Mouse (Mus musculus) right cerebral cortex, postnatal 36 days (tissue): ENCODE results near the gene Hps6.
A peak's percentile ranks its signal among the peaks of the same experiment; 100 is the strongest.
"Not testable (repeated sequence)": the region's sequence is repeated elsewhere in the genome, so short reads cannot be mapped to it uniquely, and the experiment has no call there.

ENCODE experiments used
- DNase-seq, 2 experiments: peaks; one replicate each; pipeline ENCODE4 v3.0.0; 2022; ENCODE audit warnings: low spot score in 2 of 2, mixed read lengths in 1 of 2

Hps6 gene

DNA sequence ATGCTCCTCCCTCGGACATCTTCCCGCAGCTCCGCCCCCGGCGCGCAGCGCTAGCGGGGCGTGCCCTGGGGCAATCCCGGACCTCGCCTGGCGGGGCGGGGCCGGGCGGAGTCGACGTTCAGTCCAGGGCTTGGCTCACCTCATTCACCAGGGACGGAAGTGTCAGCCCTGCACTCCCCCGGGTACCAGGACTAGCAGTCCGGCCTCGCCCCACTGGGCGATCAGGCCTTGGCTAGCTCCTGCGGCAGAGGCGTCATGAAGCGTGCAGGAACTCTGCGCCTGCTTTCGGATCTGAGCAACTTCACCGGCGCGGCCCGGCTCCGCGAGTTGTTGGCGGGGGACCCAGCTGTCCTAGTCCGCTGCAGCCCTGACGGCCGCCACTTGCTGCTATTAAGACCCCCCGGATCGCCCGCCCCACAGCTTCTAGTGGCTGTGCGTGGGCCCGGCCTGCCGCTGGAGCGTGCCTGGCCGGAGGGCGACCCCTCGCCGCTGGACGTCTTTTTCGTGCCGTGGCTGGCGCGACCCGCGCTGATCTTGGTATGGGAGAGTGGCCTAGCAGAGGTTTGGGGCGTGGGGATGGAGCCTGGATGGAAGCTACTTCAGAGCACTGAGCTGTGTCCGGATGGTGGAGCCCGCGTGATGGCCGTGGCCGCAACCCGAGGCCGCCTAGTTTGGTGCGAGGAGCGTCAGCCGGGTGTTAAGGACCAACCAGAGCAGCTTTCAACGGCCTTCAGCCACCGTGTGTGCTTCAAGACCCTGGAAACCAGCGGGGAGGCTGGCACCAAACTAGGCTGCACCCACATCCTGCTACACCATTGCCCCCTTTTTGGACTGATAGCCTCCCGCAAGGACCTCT lies at the start of gene Hps6:
TSS of gene Hps6 (plus strand) at position 138 of the 856 bp plus-strand sequence.
- DNase-seq = peak; percentile 39 to 50

DNA sequence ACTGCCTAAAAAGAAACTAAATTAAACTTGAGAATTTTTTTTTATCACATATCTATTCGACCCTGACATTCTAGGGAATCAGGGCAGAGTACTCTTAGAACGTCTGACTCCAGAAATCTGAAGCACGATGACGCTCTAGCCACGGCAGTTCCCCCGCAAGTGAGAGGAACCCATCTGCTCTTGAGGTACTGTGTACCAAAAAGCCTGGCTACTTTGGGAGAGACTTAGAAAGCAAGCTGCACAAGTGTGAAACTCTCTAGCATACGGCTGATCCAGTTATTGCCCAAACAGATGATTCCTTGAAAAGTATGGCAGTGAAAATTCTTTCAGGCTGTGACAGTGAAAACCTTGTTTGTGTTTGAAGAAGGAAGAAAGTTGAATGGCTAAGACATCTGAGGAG lies 46.6 kb upstream of the Hps6 start:
- DNase-seq = peak; percentile 56 to 80

DNA sequence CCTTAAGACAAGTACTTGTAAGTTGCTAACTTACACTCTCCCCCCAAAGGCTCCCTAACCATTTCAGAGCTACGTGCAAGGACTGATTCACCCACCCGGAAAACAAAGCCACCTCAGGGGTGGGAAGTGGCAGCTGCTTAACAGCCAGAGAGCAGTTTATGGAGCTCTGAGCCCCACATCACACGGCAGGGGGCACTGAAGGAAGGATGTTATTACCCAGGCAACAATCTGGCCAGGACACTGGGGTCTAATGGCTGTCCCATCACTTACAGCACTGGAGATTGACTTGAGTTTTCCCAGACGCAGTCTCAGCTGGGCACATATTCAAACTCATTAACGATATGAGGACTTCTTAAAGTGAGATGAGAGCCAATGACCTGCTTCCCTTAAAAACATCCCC lies 42.5 kb upstream of the Hps6 start:
- no peak for DNase-seq

DNA sequence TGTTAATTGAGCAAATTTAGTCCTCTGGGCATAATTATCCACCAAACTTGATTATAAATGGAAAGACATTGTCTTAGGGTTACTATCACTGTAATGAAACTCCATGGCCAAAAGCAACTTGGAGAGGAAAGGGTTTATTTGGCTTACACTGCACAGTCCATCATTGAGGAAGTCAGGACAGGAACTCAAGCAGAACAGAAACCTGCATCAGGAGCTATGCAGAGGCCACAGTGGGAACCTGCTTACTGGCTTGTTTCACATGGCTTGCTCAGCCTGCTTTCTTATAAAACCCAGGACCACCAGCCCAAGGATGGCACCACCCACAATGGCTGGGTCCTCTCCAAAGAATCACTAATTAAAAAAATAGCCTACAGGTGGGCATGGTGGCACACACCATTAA lies 18.9 kb upstream of the Hps6 start:
- DNase-seq = no peak

DNA sequence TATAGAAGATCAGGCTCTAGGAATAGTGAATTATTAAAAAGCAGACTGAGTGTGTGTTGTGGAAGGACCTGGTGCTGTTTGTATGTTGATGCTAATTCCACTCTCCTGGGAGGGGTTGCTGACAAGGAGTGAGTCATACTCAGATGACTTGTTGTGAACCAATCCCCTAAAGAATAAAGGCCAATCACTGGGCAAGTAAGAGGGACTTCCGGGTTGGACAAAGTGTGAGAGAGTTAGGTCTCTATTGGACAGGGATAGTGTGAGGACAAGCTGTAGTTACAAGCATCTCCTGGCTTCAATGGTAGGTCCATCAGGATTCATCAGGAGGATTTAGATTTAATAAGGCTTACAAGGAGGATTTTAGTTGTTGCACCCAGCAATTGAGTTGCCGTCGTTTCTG lies 15.1 kb upstream of the Hps6 start:
- no peak for DNase-seq

DNA sequence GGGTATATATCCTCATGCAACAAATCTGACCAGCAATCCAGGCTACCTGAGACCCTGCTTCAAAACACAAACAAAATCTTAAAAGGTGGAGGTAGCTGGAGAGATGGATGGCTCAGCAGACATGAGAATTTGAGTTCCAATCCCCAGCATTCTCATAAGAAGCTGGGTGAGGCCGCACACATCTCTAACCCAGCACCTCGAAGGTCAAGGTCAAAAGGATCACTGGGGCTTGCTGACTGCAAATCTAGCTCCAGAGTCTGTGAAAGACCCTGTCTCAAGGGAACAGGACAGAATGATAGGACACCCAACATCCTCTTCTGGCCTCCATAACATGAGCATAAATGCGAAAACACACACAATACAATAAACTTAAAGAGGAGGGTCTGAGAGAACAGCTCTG lies 12.1 kb upstream of the Hps6 start:
- DNase-seq = no peak

DNA sequence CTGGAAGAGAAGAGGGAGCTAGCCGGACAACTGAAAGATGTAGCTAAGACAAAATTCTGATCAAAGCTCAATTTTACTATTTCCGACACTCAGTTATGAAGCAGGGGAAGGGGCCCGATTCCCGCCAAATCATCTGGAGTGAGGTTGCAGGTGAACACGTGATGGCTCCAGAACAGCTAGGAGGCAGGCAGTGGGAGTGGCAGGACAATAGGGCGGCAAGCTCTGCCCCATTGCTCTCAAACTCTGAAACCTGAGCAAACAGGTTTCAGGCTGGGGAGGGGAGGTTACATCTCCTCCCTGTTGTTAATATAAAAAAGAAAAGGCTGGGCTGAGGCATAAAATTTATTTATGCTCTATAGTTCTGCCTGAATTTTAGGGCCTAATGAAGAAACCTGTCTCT lies 9.9 kb upstream of the Hps6 start:
- DNase-seq = not testable (repeated sequence)

DNA sequence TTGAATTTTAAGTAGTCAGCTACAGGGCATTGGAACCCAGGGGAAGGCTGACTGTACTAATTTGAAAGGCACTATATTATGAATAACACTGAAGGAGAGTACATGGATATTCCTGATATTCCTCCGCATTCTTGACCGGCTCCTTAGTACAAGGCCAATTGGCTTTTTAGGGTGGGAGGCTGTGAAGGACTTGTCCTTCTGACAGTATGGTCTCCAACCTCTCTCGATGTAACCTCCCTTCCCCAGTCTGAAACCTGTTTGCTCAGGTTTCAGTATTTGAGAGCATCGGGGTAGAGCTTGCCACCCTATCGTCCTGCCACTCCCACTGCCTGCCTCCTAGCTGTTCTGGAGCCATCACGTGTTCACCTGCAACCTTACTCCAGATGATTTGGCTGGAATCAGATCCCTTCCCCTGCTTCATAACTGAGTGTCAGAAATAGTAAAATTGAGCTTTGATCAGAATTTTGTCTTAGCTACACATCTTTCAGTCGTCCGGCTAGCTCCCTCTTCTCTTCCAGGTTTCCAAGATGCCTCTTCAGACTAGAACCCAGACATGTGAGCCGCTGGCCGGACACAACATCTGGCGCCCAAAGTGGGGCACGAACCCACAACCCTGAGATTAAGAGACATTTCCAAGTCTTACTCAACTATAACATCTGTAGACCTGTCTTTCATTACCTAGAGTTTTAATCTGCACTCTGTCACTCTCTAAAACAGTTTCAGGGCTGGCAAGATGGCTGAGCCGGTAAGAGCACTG lies 9.1 kb upstream of the Hps6 start:
- no peak for DNase-seq

DNA sequence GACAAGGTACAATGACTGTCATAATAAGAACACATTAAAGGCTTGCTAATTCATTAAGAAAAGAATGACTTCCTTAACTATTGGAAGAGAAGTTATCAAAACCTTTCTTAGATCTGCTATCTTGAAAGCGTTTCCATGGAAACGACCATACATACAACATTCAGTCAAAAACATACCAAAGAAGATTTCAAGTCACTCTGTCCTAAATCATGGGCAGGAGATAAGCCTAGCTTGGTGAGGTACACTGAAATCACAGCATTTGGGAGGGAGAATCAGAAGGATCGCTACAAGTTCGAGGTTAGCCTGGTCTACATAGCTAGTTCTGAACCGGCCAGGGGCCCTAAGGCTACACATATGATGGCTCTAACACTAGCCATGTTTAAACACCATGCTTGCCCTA lies 5.9 kb upstream of the Hps6 start:
- no peak for DNase-seq

DNA sequence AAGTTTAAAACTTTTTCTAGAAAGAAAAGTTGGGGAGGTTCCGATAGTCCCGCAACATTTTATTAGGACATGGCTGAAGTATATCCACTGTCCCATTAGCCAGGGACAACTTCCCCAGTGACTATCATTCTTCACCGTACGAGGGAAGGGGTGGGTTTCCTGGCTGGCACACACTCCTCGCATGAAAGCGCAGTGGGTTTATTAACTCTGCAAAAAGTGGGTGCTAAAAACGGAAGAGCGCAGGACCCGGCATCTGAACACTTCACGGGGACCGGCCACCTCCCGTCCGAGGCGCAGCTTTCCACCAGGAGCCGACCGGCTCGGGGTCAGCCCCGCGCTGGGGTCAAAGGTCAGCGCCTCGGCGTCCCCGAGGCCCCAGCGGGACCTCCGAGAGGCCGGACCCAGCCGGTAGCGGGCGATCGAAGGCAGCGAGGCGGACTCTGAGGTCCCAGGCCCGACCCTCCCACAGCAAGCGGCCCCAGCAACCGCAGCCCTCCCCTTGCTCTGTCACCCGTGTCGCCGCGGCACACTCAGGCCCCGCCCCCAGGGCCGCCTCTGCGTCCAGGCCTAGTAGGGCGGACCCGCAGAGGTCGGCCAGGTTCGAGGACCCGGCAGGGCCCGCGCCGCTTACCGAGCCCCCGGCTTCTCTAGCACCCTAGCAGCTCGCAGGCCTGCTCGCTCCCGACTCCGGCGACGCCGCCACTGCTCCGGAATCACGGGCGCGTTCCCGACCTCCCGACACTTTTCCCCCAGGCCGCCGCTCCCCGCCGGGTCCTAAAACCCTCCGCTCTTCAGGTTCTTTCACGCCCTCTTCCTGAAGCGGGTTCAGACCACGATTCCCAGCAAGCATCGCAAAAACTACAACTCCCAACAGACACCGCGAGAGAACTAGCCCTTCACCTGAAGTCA lies 5.3 kb upstream of the Hps6 start, which contains the start of gene Armh3:
TSS of gene Armh3 (minus strand) at position 704 of the 909 bp plus-strand sequence.
- peak; percentile 90 to 94 for DNase-seq

DNA sequence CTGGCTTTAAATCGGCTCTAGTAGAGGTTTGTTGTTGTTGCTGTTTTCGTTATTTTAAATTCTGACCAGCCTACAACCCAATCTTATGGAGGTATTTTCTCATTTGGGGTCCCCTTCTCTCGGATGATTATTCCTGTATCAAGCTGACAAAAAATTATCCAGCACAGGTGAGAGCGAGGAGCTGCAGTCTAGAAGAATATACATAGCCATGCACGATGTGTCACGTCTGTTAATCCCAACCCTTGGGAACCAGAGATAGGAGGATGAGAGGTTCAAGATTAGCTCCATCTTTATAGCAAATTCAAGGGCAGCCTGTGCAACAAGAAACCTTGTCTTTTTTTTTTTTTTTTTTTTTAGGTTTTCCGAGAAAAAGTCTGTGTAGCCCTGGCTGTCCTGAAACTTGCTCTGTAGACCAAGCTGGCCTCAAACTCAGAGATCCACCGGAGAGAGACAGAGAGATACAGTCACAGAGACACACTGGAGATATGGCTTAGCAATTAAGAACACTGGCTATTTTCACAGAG lies 4.6 kb upstream of the Hps6 start:
- no peak for DNase-seq

DNA sequence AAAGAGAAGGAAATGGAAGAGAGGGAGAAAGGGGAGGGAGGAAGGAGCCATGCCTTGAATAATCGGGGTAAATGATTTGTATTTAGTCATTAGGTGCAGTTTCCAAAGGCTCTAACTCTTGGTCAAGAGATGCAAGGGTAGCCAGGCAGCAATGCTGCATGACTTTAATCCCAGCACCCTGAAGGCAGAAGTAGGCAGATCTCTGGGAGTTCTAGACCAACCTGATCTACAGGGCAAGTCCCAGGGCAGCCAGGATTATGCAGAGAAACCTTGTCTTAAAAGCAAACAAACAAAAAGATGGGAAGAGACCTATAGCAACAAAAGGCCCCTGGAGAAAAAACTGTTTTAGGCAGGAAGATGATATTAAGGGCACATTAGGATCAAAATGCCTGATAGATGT lies 3.9 kb upstream of the Hps6 start:
- no peak for DNase-seq

DNA sequence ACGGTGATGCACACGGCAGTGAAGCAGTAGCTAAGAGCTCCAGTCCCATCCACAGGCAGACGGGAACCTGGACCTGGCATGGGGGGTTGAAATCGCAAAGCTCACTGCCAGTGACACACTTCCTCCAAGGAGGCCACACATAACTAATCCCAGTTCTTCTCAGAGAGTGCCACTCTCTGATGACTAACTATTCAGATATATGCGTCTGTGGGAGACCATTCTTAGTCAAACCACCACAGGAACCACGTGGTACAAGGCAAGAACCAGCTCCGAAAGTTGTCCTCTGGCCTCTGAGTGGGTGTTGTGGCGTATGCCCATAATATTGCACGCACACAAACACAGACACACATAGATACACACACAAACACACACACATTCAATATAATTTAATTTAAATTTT lies 1.0 kb upstream of the Hps6 start:
- DNase-seq = no peak

DNA sequence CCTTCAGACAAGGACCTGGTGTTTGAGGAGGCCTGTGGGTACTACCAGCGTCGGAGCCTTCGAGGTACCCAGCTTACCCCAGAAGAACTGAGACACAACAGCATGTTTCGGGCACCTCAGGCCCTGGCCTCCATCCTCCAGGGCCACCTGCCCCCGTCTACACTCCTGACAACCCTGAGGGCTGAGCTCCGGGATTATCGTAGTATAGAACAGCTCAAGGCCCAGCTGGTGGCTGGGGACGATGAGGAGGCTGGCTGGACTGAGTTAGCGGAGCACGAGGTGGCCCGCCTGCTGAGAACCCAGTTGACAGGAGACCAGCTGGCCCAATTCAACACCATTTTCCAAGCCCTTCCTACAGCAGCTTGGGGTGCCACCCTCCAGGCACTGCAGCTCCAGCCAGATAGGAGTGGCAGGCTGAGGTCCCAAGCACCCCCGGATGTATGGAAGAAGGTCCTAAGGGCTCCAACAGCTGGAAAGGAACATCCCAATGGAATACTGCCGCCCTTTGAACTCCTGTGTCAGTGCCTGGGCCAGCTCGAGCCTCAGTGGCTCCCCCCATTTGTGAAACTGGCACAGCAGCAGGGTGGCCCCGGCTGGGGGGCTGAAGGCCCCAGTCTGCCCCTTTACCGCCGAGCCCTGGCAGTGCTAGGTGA lies 1.6 kb downstream of the Hps6 start:
- DNase-seq = no peak

DNA sequence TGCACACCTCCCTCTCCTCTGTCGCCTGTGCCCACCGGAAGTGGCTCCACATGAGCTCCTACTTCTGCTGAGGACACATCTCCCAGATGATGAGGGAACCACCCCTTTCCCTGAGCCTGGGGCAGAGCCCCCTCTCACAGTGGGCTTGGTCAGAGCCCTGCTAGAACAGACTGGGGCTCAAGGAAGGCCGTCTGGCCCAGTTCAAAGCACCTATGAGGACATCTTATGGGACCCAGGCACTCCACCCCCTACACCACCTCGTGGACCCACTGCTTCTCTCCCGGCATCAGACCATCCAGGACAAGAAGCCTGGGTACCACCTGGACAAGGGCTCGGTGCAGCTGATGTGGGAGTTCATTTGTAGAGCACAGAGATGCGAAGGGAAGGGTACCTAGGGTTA lies 2.4 kb downstream of the Hps6 start:
- no peak for DNase-seq

DNA sequence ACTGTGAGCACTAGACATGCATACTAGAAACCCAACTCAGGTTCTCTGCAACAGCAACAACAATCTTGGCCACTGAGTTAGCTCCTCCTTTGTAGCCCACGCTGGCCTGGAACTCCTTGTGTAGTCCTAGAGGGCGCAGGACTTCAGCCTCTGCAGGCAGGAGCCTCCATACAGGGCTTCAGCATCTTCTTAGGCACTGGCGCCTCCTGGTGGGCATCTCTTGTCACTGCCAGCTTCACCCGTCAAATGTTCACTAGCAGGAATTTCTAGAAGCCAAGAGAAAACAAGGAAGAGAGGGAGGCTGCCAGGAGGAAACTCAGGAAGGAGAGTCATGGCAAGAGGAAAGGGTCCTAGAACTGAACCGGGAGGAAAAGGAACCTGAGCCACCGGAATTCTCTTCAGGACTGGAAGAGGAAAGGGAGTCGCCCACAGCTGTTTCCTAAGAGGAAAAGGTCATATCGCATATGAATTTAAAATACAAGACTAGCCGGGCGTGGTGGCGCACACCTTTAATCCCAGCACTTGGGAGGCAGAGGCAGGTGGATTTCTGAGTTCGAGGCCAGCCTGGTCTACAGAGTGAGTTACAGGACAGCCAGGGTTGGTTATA lies 11.4 kb downstream of the Hps6 start:
- DNase-seq = peak; percentile 70 to 76

DNA sequence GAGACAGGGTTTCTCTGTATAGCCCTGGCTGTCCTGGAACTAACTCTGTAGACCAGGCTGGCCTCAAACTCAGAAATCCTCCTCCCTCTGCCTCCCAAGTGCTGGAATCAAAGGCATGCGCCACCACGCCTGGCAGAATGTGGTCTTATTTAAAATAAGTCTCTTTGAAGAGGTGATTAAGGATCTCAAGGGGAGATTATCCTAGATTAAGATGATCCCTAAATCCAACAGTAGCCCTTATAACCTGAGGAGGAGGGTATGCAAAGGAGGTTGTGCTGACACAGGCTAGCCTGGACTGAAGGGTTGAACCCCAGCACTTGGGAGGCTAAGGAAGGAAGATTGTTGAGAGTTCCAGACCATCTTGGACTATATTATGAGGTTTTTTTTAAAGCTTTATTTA lies 12.7 kb downstream of the Hps6 start:
- DNase-seq = no peak

DNA sequence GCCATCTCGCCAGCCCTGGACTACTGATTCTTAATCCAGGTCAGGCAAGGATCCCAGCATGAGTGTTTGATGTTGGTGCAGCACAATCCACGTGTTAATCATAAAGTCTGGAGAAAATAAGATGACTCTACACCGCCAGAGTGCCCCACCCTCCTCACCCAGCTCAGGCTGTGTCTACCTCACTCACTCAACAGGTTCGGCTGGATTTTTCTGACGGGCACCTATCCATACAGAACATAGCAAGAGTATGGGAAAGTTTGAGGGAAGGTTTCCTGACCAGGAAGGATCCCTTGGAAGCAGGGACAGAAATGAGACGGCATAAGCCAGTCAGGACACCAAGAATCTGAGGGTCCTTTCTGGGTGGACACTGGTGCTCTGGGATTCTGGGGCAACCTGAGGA lies 21.7 kb downstream of the Hps6 start:
- no peak for DNase-seq

DNA sequence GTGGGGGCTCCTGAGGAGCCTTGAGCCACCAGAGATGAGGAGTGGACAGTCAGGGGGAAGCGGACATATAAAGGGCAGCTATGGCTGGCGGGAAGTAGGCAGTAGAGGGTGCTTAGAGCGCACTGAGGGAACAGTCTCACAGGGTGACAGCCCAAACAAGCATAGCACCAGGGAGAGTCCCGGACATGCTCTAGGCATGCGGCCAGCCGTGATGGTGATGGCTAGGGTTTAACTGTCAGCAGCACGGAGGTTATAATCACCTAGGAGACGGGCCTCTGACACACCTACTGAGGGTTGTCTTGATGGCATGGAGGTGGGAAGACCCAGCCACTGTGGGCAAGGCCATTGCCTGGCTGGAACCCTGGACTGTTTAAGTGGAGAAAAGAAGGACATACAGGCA lies 23.3 kb downstream of the Hps6 start:
- DNase-seq = no peak

DNA sequence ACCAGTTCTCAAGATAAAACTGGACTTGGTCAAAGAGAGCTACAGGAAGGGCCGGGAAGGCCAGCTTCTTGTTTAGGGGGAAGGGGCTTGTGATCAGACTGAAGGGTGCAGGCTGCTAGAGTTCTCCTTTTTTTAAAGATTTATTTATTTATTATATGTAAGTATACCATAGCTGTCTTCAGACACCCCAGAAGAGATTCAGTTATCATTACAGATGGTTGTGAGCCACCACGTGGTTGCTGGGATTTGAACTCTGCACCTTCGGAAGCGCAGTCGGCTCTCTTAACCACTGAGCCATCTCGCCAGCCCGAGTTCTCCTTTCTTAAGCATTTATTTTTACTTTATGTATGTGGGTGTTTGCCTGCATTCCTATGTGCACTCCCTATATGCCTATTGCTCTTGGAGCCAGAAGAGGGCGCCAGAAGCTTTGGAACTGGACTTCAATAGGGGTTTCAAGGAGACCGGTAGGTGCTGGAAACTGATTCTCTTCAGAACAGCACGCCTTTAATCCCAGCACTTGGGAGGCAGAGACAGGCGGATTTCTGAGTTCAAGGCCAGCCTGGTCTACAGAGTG lies 25.5 kb downstream of the Hps6 start:
- DNase-seq = no peak
